Mouse (Mus musculus): ENCODE results near the gene Cyp27a1. TPM values are rescaled to one million over a fixed set of nuclear protein-coding genes. Genes with fewer than 3 reads are reported as not detected.

The Cyp27a1 gene
- polyA plus RNA-seq, 1 experiment from 2014 or later: 10.4 TPM

GRCm38 (mm10) chr1:74771931-74772620 lies 58.7 kb downstream of the Cyp27a1 start:
- H3K9me3 ChIP-seq (replicated peaks; ENCODE audit: control insufficient read depth, low read length): no peaks in the 10 kb centered on the region
- no peak overlapping the region for H3K27ac ChIP-seq (ENCODE audit: low read length)
- 2% methylated on average over 44 of the region's 51 CpGs for WGBS
- H3K9ac ChIP-seq (ENCODE audit: low read length): peak overlapping the region; percentile 68
- H3K4me3 ChIP-seq (replicated peaks; ENCODE audit: low read length): peak overlapping the region; percentile 52
- peaks cover 23% of the 10 kb centered on the region for H3K4me1 ChIP-seq (ENCODE audit: control insufficient read depth, insufficient read depth, low read length)
- no peak for ATAC-seq (ENCODE audit: insufficient read depth, low FRiP score)
- H3K4me2 ChIP-seq (ENCODE audit: low read depth, low read length): peak overlapping the region; percentile 91
- peaks cover 51% of the 10 kb centered on the region for H3K27me3 ChIP-seq (ENCODE audit: control insufficient read depth, insufficient read depth, low read length)
- no peaks in the 10 kb centered on the region for H3K36me3 ChIP-seq (ENCODE audit: control insufficient read depth, insufficient read depth, low read length)

- Histone ChIP-seq H3K27me3 (ENCODE audit: control insufficient read depth, insufficient read depth, low read length) (peaks cover 51% of the 10 kb centered on the region), H3K36me3 (ENCODE audit: control insufficient read depth, insufficient read depth, low read length) (no peaks in the 10 kb centered on the region), H3K9me3 (replicated peaks; ENCODE audit: control insufficient read depth, low read length) (no peaks in the 10 kb centered on the region), H3K4me2 (ENCODE audit: low read depth, low read length) (peak overlapping the region; percentile 91), H3K4me1 (ENCODE audit: control insufficient read depth, insufficient read depth, low read length) (peaks cover 23% of the 10 kb centered on the region), H3K27ac (ENCODE audit: low read length) (no peak overlapping the region), H3K9ac (ENCODE audit: low read length) (no peak overlapping the region), H3K4me3 (replicated peaks; ENCODE audit: low read length) (peak overlapping the region; percentile 52)
- ATAC-seq (ENCODE audit: insufficient read depth, low FRiP score): peak; percentile 90
- WGBS: under 1% methylated on average over 15 of the region's 15 CpGs
These were observed 59.8 kb downstream of the Cyp27a1 start for GRCm38 (mm10) chr1:74773136-74773535.

GRCm38 (mm10) chr1:74774062-74774461 lies 60.7 kb downstream of the Cyp27a1 start:
- H3K9ac ChIP-seq (ENCODE audit: low read length): no peak overlapping the region
- H3K27ac ChIP-seq (ENCODE audit: low read length): no peak overlapping the region
- peaks cover 23% of the 10 kb centered on the region for H3K4me1 ChIP-seq (ENCODE audit: control insufficient read depth, insufficient read depth, low read length)
- H3K4me3 ChIP-seq (replicated peaks; ENCODE audit: low read length): no peak overlapping the region
- no peaks in the 10 kb centered on the region for H3K36me3 ChIP-seq (ENCODE audit: control insufficient read depth, insufficient read depth, low read length)
- no peak overlapping the region for H3K4me2 ChIP-seq (ENCODE audit: low read depth, low read length)
- no peaks in the 10 kb centered on the region for H3K9me3 ChIP-seq (replicated peaks; ENCODE audit: control insufficient read depth, low read length)
- WGBS: 28% methylated on average over 7 of the region's 7 CpGs
- H3K27me3 ChIP-seq (ENCODE audit: control insufficient read depth, insufficient read depth, low read length): peaks cover 48% of the 10 kb centered on the region
- no peak for ATAC-seq (ENCODE audit: insufficient read depth, low FRiP score)

- 15% methylated on average over 5 of the region's 5 CpGs for WGBS
- ATAC-seq (ENCODE audit: insufficient read depth, low FRiP score): no peak
- peaks cover 32% of the 10 kb centered on the region for H3K27me3 ChIP-seq (ENCODE audit: control insufficient read depth, insufficient read depth, low read length)
These were observed 62.4 kb downstream of the Cyp27a1 start for GRCm38 (mm10) chr1:74775816-74776215.

GRCm38 (mm10) chr1:74778934-74779486 lies 65.6 kb downstream of the Cyp27a1 start:
- Histone ChIP-seq H3K4me1 (ENCODE audit: control insufficient read depth, insufficient read depth, low read length) (peaks cover 14% of the 10 kb centered on the region; the same call in 1 of the 2 replicates), H3K9me3 (replicated peaks; ENCODE audit: control insufficient read depth, low read length) (no peaks in the 10 kb centered on the region), H3K4me3 (replicated peaks; ENCODE audit: low read length) (no peak overlapping the region), H3K27me3 (ENCODE audit: control insufficient read depth, insufficient read depth, low read length) (peaks cover 43% of the 10 kb centered on the region), H3K9ac (ENCODE audit: low read length) (no peak overlapping the region), H3K27ac (ENCODE audit: low read length) (no peak overlapping the region), H3K36me3 (ENCODE audit: control insufficient read depth, insufficient read depth, low read length) (no peaks in the 10 kb centered on the region), H3K4me2 (ENCODE audit: low read depth, low read length) (no peak overlapping the region)
- no peak for ATAC-seq (ENCODE audit: insufficient read depth, low FRiP score)
- WGBS: 24% methylated on average over 3 of the region's 3 CpGs

More at GRCm38 (mm10) chr1:74775816-74776215, 62.4 kb downstream of the Cyp27a1 start:
- no peak overlapping the region for H3K27ac ChIP-seq (ENCODE audit: low read length)
- no peak overlapping the region for H3K4me2 ChIP-seq (ENCODE audit: low read depth, low read length)
- no peak overlapping the region for H3K4me3 ChIP-seq (replicated peaks; ENCODE audit: low read length)
- H3K36me3 ChIP-seq (ENCODE audit: control insufficient read depth, insufficient read depth, low read length): no peaks in the 10 kb centered on the region
- H3K9me3 ChIP-seq (replicated peaks; ENCODE audit: control insufficient read depth, low read length): no peaks in the 10 kb centered on the region
- peaks cover 21% of the 10 kb centered on the region for H3K4me1 ChIP-seq (ENCODE audit: control insufficient read depth, insufficient read depth, low read length)
- no peak overlapping the region for H3K9ac ChIP-seq (ENCODE audit: low read length)

GRCm38 (mm10) chr1:74782045-74782444 lies 68.7 kb downstream of the Cyp27a1 start:
- no peaks in the 10 kb centered on the region for H3K36me3 ChIP-seq (ENCODE audit: control insufficient read depth, insufficient read depth, low read length)
- peaks cover 55% of the 10 kb centered on the region for H3K27me3 ChIP-seq (ENCODE audit: control insufficient read depth, insufficient read depth, low read length)
- H3K4me2 ChIP-seq (ENCODE audit: low read depth, low read length): no peak overlapping the region
- H3K9ac ChIP-seq (ENCODE audit: low read length): no peak overlapping the region
- H3K4me3 ChIP-seq (replicated peaks; ENCODE audit: low read length): no peak overlapping the region
- peaks cover 16% of the 10 kb centered on the region for H3K4me1 ChIP-seq (ENCODE audit: control insufficient read depth, insufficient read depth, low read length)
- no peak overlapping the region for H3K27ac ChIP-seq (ENCODE audit: low read length)
- ATAC-seq (ENCODE audit: insufficient read depth, low FRiP score): no peak
- 22% methylated on average over 14 of the region's 14 CpGs for WGBS
- no peaks in the 10 kb centered on the region; the same call in 1 of the 2 replicates for H3K9me3 ChIP-seq (replicated peaks; ENCODE audit: control insufficient read depth, low read length)

GRCm38 (mm10) chr1:74783554-74783953 lies 70.2 kb downstream of the Cyp27a1 start:
- peak overlapping the region; percentile 72 for H3K4me2 ChIP-seq (ENCODE audit: low read depth, low read length)
- 5% methylated on average over 13 of the region's 13 CpGs for WGBS
- no peaks in the 10 kb centered on the region for H3K36me3 ChIP-seq (ENCODE audit: control insufficient read depth, insufficient read depth, low read length)
- H3K9ac ChIP-seq (ENCODE audit: low read length): no peak overlapping the region
- H3K9me3 ChIP-seq (replicated peaks; ENCODE audit: control insufficient read depth, low read length): no peaks in the 10 kb centered on the region; the same call in 1 of the 2 replicates
- ATAC-seq (ENCODE audit: insufficient read depth, low FRiP score): no peak
- H3K27me3 ChIP-seq (ENCODE audit: control insufficient read depth, insufficient read depth, low read length): peaks cover 60% of the 10 kb centered on the region
- no peak overlapping the region for H3K27ac ChIP-seq (ENCODE audit: low read length)
- H3K4me1 ChIP-seq (ENCODE audit: control insufficient read depth, insufficient read depth, low read length): peaks cover 16% of the 10 kb centered on the region
- peak overlapping the region; percentile 44 for H3K4me3 ChIP-seq (replicated peaks; ENCODE audit: low read length)

GRCm38 (mm10) chr1:74784041-74784759 lies 70.8 kb downstream of the Cyp27a1 start:
- Histone ChIP-seq H3K4me1 (ENCODE audit: control insufficient read depth, insufficient read depth, low read length) (peaks cover 16% of the 10 kb centered on the region), H3K36me3 (ENCODE audit: control insufficient read depth, insufficient read depth, low read length) (no peaks in the 10 kb centered on the region), H3K27ac (ENCODE audit: low read length) (no peak overlapping the region), H3K27me3 (ENCODE audit: control insufficient read depth, insufficient read depth, low read length) (peaks cover 67% of the 10 kb centered on the region), H3K4me3 (replicated peaks; ENCODE audit: low read length) (peak overlapping the region; percentile 44), H3K4me2 (ENCODE audit: low read depth, low read length) (peak overlapping the region; percentile 72), H3K9ac (ENCODE audit: low read length) (peak overlapping the region; percentile 37), H3K9me3 (replicated peaks; ENCODE audit: control insufficient read depth, low read length) (no peaks in the 10 kb centered on the region; the same call in 1 of the 2 replicates)
- WGBS: 1% methylated on average over 67 of the region's 67 CpGs
- no peak for ATAC-seq (ENCODE audit: insufficient read depth, low FRiP score)
